Mouse (Mus musculus): ENCODE measurements around the gene Unc93b1. TPM values are rescaled to one million over a fixed set of nuclear protein-coding genes. Genes with fewer than 3 reads are reported as not detected.

The Unc93b1 gene
- polyA plus RNA-seq, 1 experiment: 14.3 TPM

DNA sequence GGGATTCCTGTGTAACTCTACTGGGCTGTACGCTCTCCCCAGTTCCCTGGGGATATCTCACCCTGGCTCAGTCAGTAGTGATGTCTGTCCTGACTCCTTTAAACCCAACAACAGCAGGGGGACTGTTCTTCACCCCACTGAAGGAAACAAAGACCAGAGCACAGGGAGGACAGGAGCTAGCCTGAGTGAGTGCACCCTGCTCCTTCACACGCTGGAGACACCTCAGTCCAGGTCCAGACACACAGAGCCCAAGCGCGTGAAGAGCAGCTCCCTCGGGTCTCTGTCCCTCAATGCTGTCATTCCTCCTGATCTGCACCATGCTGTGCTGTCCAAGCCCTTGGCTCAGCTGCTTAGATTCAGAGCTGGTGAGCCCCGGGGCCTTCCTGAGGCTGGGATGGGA lies 8.3 kb upstream of the Unc93b1 start:
- TF ChIP-seq CTCF (IDR thresholded peaks at IDR 0.05; ENCODE audit: borderline replicate concordance, insufficient read depth, low read depth, low read length): no peak
- TF ChIP-seq POLR2A (IDR thresholded peaks at IDR 0.05; ENCODE audit: borderline replicate concordance, insufficient read depth, low read length): no peak
- DNase-seq: no peak
- Histone ChIP-seq H3K4me1 (ENCODE audit: control insufficient read depth, insufficient read depth, low read length) (peaks cover 29% of the 10 kb centered on the region), H3K4me3 (replicated peaks; ENCODE audit: insufficient read depth, low read depth, low read length) (no peak overlapping the region), H3K27me3 (ENCODE audit: control insufficient read depth, insufficient read depth, low read length) (no peaks in the 10 kb centered on the region), H3K27ac (ENCODE audit: insufficient read depth, low read length) (0 out of 2 replicates have a peak overlapping the region, but pooled peaks have one; percentile 15)
- 35% methylated on average over 6 of the region's 6 CpGs for WGBS

DNA sequence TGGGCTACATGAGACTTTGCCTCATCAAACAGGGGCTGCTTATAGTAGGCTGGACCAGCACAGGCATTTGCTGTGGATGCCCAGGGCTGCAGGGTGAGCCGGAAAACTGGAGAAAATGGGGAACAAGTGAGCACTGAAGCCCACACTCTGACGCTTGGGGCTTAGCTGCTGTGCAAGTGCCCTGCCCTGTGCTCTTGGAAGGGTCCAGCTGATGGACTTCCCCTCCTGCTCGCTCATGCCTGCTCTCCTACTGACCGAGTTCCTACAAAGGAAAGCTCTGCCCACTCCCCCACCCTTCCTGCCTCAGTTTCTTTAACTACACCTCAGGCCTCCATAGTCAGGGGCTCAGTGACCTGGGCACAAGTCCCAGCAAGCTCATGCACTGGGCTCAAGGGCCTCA lies 7.0 kb upstream of the Unc93b1 start:
- WGBS: 95% methylated on average over 4 of the region's 4 CpGs
- H3K27ac ChIP-seq (ENCODE audit: insufficient read depth, low read length): no peak overlapping the region
- peaks cover 29% of the 10 kb centered on the region for H3K4me1 ChIP-seq (ENCODE audit: control insufficient read depth, insufficient read depth, low read length)
- H3K4me3 ChIP-seq (replicated peaks; ENCODE audit: insufficient read depth, low read depth, low read length): no peak overlapping the region
- TF ChIP-seq POLR2A (IDR thresholded peaks at IDR 0.05; ENCODE audit: borderline replicate concordance, insufficient read depth, low read length): no peak
- H3K27me3 ChIP-seq (ENCODE audit: control insufficient read depth, insufficient read depth, low read length): no peaks in the 10 kb centered on the region
- DNase-seq: no peak

DNA sequence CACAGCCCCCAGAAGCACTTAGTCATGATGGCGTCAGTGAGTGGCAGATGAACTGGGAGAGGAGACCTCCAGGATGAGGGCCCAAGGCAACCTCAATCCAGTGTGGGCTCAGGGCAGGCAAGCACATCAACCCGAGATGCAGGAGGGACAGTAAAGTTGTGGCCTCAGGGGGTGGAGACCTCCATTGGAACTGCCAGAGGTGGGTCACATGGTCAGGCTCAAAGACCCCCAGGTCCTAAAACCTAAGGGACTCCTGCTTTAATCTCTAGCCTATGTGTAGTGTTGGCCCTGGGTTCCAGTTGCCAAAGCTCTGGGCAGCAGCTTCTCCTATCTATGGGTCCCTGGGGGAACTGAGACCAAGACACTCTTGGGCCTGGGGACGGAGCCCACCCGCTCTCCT lies 6.2 kb upstream of the Unc93b1 start:
- TF ChIP-seq CTCF (IDR thresholded peaks at IDR 0.05; ENCODE audit: borderline replicate concordance, insufficient read depth, low read depth, low read length): no peak
- TF ChIP-seq POLR2A (IDR thresholded peaks at IDR 0.05; ENCODE audit: borderline replicate concordance, insufficient read depth, low read length): no peak
- Histone ChIP-seq H3K27ac (ENCODE audit: insufficient read depth, low read length) (no peak overlapping the region), H3K27me3 (ENCODE audit: control insufficient read depth, insufficient read depth, low read length) (no peaks in the 10 kb centered on the region), H3K4me3 (replicated peaks; ENCODE audit: insufficient read depth, low read depth, low read length) (no peak overlapping the region), H3K4me1 (ENCODE audit: control insufficient read depth, insufficient read depth, low read length) (peaks cover 29% of the 10 kb centered on the region)
- WGBS: 70% methylated on average over 4 of the region's 4 CpGs
- DNase-seq: no peak

DNA sequence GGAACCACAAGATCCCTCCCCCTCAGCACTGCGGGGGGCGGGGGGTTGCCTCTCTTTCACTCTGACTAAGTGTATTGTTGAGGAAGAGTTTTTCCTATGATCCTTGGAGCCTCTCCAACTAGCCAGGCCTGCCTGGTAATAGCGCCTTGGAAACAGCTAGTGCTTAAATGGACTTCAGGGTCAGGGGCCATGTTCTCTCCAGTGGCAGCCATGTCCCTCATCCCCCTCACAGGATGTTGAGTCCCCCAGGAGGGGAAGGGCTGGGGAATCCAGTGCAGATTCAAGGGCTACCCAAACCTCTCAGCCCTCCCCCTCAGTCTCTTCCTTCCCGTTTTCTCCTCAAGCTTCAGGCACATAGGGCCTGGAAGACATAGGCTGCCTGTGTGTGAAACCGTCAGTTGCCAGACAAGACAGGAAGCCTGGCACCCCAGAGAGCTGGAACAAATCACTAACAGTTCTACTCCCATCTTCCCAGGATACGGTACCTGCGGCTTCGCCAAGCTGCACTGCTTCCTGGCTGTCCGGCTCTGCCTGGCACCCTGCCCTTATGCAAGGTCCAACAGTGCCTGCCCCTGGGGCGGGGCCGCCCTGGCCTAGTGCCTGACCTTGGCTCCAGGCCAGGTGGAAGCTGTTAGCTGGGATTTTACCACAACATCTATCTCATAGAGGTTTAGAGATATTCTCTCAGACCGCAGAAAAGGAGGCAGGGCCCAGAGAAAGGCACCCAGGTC lies 5.6 kb upstream of the Unc93b1 start, which contains the start of gene Aldh3b1:
Gene Aldh3b1, minus strand, starts transcription at position 598 of the 731 bp plus-strand sequence.
- TF ChIP-seq POLR2A (IDR thresholded peaks at IDR 0.05; ENCODE audit: borderline replicate concordance, insufficient read depth, low read length): no peak
- no peak for TF ChIP-seq CTCF (IDR thresholded peaks at IDR 0.05; ENCODE audit: borderline replicate concordance, insufficient read depth, low read depth, low read length)
- 6% methylated on average over 12 of the region's 12 CpGs for whole genome bisulfite sequencing
- H3K4me1 ChIP-seq (ENCODE audit: control insufficient read depth, insufficient read depth, low read length): peaks cover 29% of the 10 kb centered on the region
- peak; percentile 90 to 92 for DNase-seq
- no peaks in the 10 kb centered on the region for H3K27me3 ChIP-seq (ENCODE audit: control insufficient read depth, insufficient read depth, low read length)
- peak within 1 kb of the TSS; percentile 51 for H3K27ac ChIP-seq (ENCODE audit: insufficient read depth, low read length)
- H3K4me3 ChIP-seq (replicated peaks; ENCODE audit: insufficient read depth, low read depth, low read length): no peak within 1 kb of the TSS

DNA sequence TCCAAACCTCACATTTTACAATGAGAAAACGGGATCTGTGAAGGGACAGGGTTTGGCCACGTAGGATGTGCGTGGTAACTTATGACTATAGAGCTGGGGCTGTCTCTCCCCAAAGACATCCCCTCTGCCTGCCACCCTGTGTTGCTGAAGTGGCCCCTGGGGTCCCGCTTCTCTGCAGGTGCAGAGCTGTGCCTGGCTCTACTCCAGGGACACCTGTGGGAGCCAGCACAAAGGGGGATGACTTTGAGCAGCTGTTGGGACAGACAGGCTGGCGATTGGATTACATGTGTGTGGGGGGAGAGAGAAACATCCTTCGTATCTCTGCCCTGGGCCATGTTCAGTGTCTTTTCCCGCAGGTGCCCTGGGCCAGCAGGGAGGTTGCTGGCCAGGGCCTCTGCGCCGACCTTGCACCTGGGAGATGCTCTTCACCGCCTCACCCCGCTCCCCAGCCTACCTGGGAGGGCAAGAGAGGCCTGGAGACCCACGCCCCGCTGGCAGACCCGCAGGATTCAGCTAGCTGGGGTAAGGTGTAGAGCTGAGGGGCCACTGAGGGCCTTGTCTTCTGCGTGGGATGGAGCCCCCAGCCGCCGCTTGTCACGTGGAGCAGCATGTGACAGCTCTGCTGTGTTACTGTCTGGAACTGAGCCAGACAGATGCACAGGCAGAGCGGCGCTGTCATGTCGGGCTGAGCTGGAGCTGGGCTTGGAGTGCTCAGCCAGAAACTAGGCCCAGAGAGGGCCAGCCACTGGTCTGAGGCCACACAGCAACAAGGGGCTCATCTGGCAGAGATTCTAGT lies 4.5 kb upstream of the Unc93b1 start:
- H3K27me3 ChIP-seq (ENCODE audit: control insufficient read depth, insufficient read depth, low read length): no peaks in the 10 kb centered on the region
- H3K4me1 ChIP-seq (ENCODE audit: control insufficient read depth, insufficient read depth, low read length): peaks cover 29% of the 10 kb centered on the region
- peak overlapping the region; percentile 12; the same call in 1 of the 2 replicates for H3K27ac ChIP-seq (ENCODE audit: insufficient read depth, low read length)
- H3K4me3 ChIP-seq (replicated peaks; ENCODE audit: insufficient read depth, low read depth, low read length): no peak overlapping the region
- TF ChIP-seq POLR2A (IDR thresholded peaks at IDR 0.05; ENCODE audit: borderline replicate concordance, insufficient read depth, low read length): no peak
- TF ChIP-seq CTCF (IDR thresholded peaks at IDR 0.05; ENCODE audit: borderline replicate concordance, insufficient read depth, low read depth, low read length): no peak
- no peak for DNase-seq
- 68% methylated on average over 21 of the region's 21 CpGs for WGBS

DNA sequence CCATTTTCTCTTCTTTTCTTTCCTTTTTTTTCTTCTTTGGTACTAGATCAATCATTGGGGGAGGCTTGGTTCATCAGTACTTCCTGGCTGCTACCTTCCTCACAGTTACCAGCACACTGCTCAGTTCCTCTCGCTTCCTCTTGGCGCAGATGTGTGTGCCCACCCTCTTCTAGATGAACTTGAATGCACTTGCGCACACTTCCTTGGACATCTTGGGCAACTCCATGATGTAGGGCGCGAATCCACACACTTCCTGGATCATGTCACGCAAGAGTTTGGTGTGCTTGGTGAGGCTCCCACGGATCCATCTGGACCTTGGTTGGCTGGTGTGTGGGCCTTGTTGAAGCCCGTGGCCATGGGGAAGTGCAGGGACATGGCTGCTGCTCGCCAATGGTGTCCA lies 3.3 kb upstream of the Unc93b1 start:
- TF ChIP-seq CTCF (IDR thresholded peaks at IDR 0.05; ENCODE audit: borderline replicate concordance, insufficient read depth, low read depth, low read length): no peak
- no peak for TF ChIP-seq POLR2A (IDR thresholded peaks at IDR 0.05; ENCODE audit: borderline replicate concordance, insufficient read depth, low read length)
- no peak overlapping the region for H3K27ac ChIP-seq (ENCODE audit: insufficient read depth, low read length)
- 92% methylated on average over 9 of the region's 9 CpGs for WGBS
- no peak overlapping the region for H3K4me3 ChIP-seq (replicated peaks; ENCODE audit: insufficient read depth, low read depth, low read length)
- no peak for DNase-seq
- H3K4me1 ChIP-seq (ENCODE audit: control insufficient read depth, insufficient read depth, low read length): peaks cover 33% of the 10 kb centered on the region
- H3K27me3 ChIP-seq (ENCODE audit: control insufficient read depth, insufficient read depth, low read length): no peaks in the 10 kb centered on the region

DNA sequence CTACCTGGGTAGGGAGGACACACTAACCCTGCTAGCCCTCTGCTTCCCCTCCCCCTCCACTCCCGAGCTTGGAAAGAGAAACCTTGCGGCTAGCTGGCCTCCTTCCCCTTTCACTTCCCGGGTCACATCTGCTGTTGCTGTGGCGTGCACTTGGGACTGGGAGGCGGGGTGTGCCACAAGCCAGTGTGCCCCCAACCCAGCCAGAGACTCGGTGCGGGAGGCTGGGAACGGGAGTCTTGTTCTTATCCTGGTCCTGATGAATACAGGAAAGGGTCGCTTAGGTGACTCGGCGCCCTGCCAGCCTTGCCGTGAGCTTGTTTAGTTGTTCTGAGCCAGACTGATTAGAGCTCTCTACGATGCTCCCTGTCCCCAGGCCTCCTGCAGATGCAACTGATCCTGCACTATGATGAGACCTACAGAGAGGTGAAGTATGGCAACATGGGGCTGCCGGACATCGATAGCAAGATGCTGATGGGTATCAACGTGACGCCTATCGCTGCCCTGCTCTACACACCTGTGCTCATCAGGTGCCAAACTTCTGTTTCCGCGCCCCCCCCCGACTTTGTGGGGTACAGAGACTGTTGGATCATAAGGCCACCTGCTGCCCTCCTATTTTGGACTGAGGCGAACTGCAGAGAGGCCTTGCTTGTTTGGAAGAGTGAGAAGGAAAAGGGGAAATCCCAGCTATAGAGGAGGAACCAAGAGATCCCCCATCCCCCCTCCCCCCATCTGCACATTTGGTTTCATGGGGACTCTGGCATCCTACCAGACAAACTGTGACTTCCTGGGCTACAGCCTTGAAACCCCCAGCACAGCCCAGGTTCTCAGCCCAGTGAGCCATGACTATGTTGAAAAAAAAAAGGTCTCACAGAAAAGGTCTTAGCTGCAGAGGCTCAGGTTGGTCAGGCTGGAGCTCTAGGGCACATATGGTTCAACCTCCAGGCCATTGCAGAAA lies 1.2 kb downstream of the Unc93b1 start:
- 6% methylated on average over 22 of the region's 22 CpGs for WGBS
- Histone ChIP-seq H3K27me3 (ENCODE audit: control insufficient read depth, insufficient read depth, low read length) (no peaks in the 10 kb centered on the region), H3K4me1 (ENCODE audit: control insufficient read depth, insufficient read depth, low read length) (peaks cover 12% of the 10 kb centered on the region), H3K4me3 (replicated peaks; ENCODE audit: insufficient read depth, low read depth, low read length) (peak overlapping the region; percentile 53), H3K27ac (ENCODE audit: insufficient read depth, low read length) (no peak overlapping the region)
- peak; percentile 39 to 52 for DNase-seq
- TF ChIP-seq CTCF (IDR thresholded peaks at IDR 0.05; ENCODE audit: borderline replicate concordance, insufficient read depth, low read depth, low read length): no peak
- no peak for TF ChIP-seq POLR2A (IDR thresholded peaks at IDR 0.05; ENCODE audit: borderline replicate concordance, insufficient read depth, low read length)
